Mouse (Mus musculus) hindbrain, embryonic 15.5 days (tissue): ENCODE measurements at regions not wholly inside any gene's neighbourhood (a gene's known extent, or its start where the extent isn't known, plus 50 kb on each side); places are given as distances from the start of the nearest gene placed in this dataset.

Source experiments
- ATAC-seq: fragments of 200-750 bp; cut with Nextera tagmentation; 2 replicates; pipeline ENCODE4 v1.8.0; 2017; ENCODE audit warnings: low read depth, moderate number of reproducible peaks, moderate TSS enrichment; ENCODE audit not compliant: low FRiP score
- H3K27ac ChIP-seq: fragments of 300-500 bp; sonication (generic); replicated peaks from 2 replicates; pipeline ENCODE4 v1.5.1; 2015; ENCODE audit warnings: mild to moderate bottlenecking, inconsistent platforms
- H3K27me3 ChIP-seq: fragments of 300-500 bp; sonication (generic); 2 replicates; pipeline ENCODE4 v1.6.1; 2015; ENCODE audit warnings: control low read depth, inconsistent platforms
- H3K36me3 ChIP-seq: fragments of 300-500 bp; sonication (generic); 2 replicates; pipeline ENCODE4 v1.6.1; 2015; ENCODE audit warnings: control low read depth, inconsistent platforms
- H3K4me1 ChIP-seq: fragments of 300-500 bp; sonication (generic); replicated peaks from 2 replicates; pipeline ENCODE4 v1.6.1; 2015; ENCODE audit warnings: control low read depth, inconsistent platforms
- H3K4me2 ChIP-seq: fragments of 300-500 bp; sonication (generic); 2 replicates; pipeline ENCODE4 v1.6.1; 2015; ENCODE audit warnings: moderate library complexity, mild to moderate bottlenecking, inconsistent platforms
- H3K4me3 ChIP-seq: fragments of 300-500 bp; sonication (generic); 2 replicates; pipeline ENCODE4 v1.5.1; 2015; ENCODE audit warnings: mild to moderate bottlenecking, inconsistent platforms
- H3K9ac ChIP-seq: fragments of 300-500 bp; sonication (generic); 2 replicates; pipeline ENCODE4 v1.6.1; 2015; ENCODE audit warnings: inconsistent platforms
- H3K9me3 ChIP-seq: fragments of 300-500 bp; sonication (generic); 2 replicates; pipeline ENCODE4 v1.6.1; 2016; ENCODE audit warnings: control low read depth, inconsistent platforms
- WGBS: fragments of 180-500 bp; shearing (Covaris S2); methylation state at CpG from one replicate; pipeline ENCODE4 v1.1.7; 2015; 5-methylcytosine and 5-hydroxymethylcytosine counted together

DNA sequence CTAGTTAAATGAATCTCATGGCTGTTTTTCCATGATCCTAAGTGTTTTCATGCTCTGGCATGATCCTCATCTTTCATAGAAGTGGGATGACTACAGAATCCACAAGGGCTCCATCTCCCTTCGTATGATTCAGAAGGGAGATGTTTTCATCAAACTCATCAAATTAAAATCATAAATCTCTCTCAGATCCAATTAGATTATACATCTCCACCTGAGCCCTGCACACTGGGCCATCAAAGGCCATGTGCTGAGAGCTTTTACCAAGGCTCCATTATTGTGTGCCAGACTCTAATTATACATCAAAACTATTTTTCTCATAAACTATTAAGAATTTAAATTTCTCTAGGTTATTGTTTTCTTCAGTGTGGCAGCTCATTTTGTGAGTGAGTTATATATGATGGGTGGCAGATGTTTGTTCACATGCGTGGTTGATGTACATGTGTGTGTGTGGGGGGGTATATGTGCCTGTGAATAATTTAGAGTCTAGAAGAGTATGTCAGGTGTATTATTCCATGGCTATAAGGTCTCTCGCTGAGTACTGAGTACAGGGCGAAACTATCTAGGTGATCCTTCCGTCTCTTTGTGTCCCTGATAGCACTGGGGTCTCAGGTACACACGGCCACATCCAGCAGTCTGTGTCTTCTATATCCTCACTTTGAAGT lies 278.4 kb downstream of the Fat4 start:
- ATAC-seq: peak; percentile 48; the same call in 1 of the 2 replicates
- no peak overlapping the region for H3K4me2 ChIP-seq
- H3K9me3 ChIP-seq: no peaks in the 10 kb centered on the region
- no peaks in the 10 kb centered on the region for H3K36me3 ChIP-seq
- no peak overlapping the region for H3K4me3 ChIP-seq
- 73% methylated on average over 6 of the region's 6 CpGs for WGBS
- no peak overlapping the region for H3K9ac ChIP-seq
- no peaks in the 10 kb centered on the region for H3K27me3 ChIP-seq
- H3K4me1 ChIP-seq: no peaks in the 10 kb centered on the region
- no peak overlapping the region for H3K27ac ChIP-seq

DNA sequence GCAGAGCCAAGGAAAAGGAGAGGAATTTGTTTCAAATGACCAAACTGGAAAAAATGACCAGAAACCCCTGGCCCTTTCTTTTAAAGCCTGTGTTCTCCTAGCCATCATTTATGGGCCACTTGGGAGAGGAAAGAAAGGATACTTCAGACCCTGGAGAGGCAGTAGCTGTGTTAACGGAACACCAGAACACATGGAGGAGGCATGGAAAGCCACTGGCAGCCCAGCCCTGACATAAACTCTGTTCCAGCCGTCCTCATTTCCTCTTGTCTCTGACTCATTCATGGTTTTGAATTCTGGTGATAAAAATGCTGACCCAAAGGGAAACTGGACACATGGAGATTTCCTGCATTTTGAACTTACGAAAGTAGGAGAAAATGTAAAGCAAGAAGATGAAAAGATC lies 295.9 kb downstream of the Fat4 start:
- Histone ChIP-seq H3K36me3 (no peaks in the 10 kb centered on the region), H3K27me3 (no peaks in the 10 kb centered on the region), H3K9ac (no peak overlapping the region), H3K4me1 (no peaks in the 10 kb centered on the region), H3K4me3 (no peak overlapping the region), H3K4me2 (no peak overlapping the region), H3K9me3 (0 out of 2 replicates have a peak, but pooled peaks cover 5% of the 10 kb centered on the region), H3K27ac (no peak overlapping the region)
- 83% methylated on average over 3 of the region's 3 CpGs for WGBS
- no peak for ATAC-seq

DNA sequence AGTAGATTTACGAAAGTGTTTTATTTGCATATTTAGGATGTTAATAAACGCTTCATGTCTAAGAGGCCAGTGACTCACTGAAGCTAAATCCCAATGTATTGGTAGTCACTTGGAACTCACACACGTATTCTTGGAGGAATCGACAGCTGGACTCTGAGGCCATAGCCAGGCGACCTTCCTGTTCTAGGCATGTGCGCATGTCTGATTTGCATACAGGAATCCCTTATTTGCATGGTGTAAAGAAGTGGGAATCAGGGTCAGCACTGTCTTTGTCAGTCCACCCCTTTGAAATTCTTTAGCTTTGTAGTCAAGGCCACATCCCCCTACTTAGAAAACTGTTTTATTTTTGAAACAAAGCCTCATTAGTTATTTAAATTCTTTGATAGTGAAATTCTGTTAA lies 308.4 kb downstream of the Fat4 start:
- no peaks in the 10 kb centered on the region for H3K36me3 ChIP-seq
- no peaks in the 10 kb centered on the region for H3K27me3 ChIP-seq
- no peaks in the 10 kb centered on the region for H3K9me3 ChIP-seq
- no peak for ATAC-seq
- no peak overlapping the region for H3K9ac ChIP-seq
- H3K27ac ChIP-seq: no peak overlapping the region
- no peak overlapping the region for H3K4me3 ChIP-seq
- H3K4me1 ChIP-seq: no peaks in the 10 kb centered on the region
- WGBS: 66% methylated on average over 6 of the region's 6 CpGs
- H3K4me2 ChIP-seq: no peak overlapping the region

DNA sequence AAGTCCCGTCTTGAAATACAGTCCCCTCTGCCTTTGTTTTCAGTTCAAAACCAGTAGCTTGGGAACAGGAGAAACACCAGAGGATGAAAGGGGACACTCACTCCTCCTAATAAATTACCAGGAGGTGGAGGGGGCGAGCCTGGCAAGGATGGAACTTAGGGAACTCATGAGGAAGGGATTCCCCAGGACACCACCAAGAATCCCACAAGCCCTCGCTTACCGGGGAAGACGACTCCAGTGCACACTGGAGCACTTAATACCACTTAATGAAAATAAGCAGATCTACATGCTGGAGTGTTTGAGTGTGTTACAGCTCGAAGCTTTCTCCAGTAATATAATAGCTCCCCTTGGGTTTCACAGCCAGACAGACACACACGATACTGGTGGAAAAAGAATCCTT lies 315.9 kb downstream of the Fat4 start:
- no peak overlapping the region for H3K4me3 ChIP-seq
- 63% methylated on average over 7 of the region's 7 CpGs for WGBS
- ATAC-seq: no peak
- H3K9me3 ChIP-seq: no peaks in the 10 kb centered on the region
- H3K36me3 ChIP-seq: no peaks in the 10 kb centered on the region
- no peak overlapping the region for H3K4me2 ChIP-seq
- H3K27ac ChIP-seq: no peak overlapping the region; the same call in 1 of the 2 replicates
- H3K4me1 ChIP-seq: no peaks in the 10 kb centered on the region
- no peaks in the 10 kb centered on the region for H3K27me3 ChIP-seq
- no peak overlapping the region for H3K9ac ChIP-seq

GRCm38 (mm10) chr3:39208651-39209050 lies 321.9 kb downstream of the Fat4 start:
- no peak overlapping the region for H3K9ac ChIP-seq
- no peak overlapping the region for H3K4me2 ChIP-seq
- no peaks in the 10 kb centered on the region for H3K27me3 ChIP-seq
- H3K27ac ChIP-seq: no peak overlapping the region
- no peaks in the 10 kb centered on the region for H3K4me1 ChIP-seq
- no peak for ATAC-seq
- H3K9me3 ChIP-seq: no peaks in the 10 kb centered on the region
- H3K36me3 ChIP-seq: no peaks in the 10 kb centered on the region
- 75% methylated on average over 1 of the region's 1 CpGs for WGBS
- no peak overlapping the region for H3K4me3 ChIP-seq

DNA sequence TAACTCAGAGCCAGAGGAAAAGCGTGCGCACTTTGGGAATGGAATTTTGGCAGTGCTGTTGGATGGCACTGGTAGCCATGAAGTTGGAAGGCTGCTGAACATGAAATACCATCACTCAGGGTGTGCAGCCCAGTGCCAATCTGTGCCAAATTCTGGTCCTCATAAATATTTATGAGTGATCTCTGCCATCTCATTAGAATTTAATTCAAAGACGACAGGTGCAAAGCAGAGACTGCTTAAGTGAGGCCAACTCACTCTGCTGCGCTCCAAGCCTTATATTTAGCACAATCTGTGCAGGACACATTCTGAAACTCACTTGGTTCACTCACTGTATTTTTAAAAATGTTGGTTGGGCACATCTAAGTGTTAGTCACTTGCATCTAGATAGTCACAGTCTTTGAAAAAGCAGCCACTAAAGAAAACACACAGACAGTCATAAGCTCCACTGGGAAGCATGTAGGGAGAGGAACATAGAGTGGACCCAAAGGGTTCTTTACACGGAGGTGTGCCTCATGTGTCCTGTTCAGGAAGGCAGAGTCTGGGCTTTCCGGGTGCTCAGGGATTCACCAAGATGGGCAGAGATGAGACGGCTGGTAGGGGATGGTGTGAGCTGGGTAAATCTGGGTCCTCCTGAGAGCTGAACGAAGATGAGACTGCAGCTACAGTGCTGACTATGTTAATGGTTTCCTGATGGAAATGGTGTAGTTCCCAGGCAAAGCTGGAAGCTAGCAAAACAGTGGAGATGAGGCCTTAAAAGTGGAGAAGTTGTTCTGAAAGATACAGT lies 322.8 kb downstream of the Fat4 start:
- ATAC-seq: peak; percentile 88
- H3K4me1 ChIP-seq: no peaks in the 10 kb centered on the region
- WGBS: 60% methylated on average over 8 of the region's 8 CpGs
- H3K27ac ChIP-seq: peak overlapping the region; percentile 23; the same call in 1 of the 2 replicates
- H3K9me3 ChIP-seq: no peaks in the 10 kb centered on the region
- no peak overlapping the region for H3K4me3 ChIP-seq
- H3K27me3 ChIP-seq: no peaks in the 10 kb centered on the region
- no peaks in the 10 kb centered on the region for H3K36me3 ChIP-seq
- no peak overlapping the region for H3K4me2 ChIP-seq
- H3K9ac ChIP-seq: no peak overlapping the region

GRCm38 (mm10) chr3:39211670-39212069 lies 324.9 kb downstream of the Fat4 start:
- Histone ChIP-seq H3K4me1 (no peaks in the 10 kb centered on the region), H3K27me3 (no peaks in the 10 kb centered on the region), H3K9ac (no peak overlapping the region), H3K27ac (no peak overlapping the region), H3K4me3 (no peak overlapping the region), H3K9me3 (no peaks in the 10 kb centered on the region), H3K36me3 (no peaks in the 10 kb centered on the region), H3K4me2 (no peak overlapping the region)
- no peak for ATAC-seq
- WGBS: 70% methylated on average over 5 of the region's 5 CpGs

- WGBS: 24% methylated on average over 10 of the region's 10 CpGs
- no peaks in the 10 kb centered on the region for H3K27me3 ChIP-seq
- H3K9me3 ChIP-seq: no peaks in the 10 kb centered on the region
- no peak overlapping the region for H3K27ac ChIP-seq
- ATAC-seq: peak; percentile 73; the same call in 1 of the 2 replicates
- H3K9ac ChIP-seq: no peak overlapping the region
- H3K4me3 ChIP-seq: no peak overlapping the region
- 0 out of 2 replicates have a peak, but pooled peaks cover 5% of the 10 kb centered on the region for H3K4me1 ChIP-seq
- peak overlapping the region; percentile 20 for H3K4me2 ChIP-seq
- no peaks in the 10 kb centered on the region for H3K36me3 ChIP-seq
Measured at GRCm38 (mm10) chr3:39220011-39220706, 333.4 kb downstream of the Fat4 start.

GRCm38 (mm10) chr3:39220707-39221034 lies 333.9 kb downstream of the Fat4 start:
- H3K9me3 ChIP-seq: no peaks in the 10 kb centered on the region
- no peak overlapping the region for H3K27ac ChIP-seq
- no peak overlapping the region for H3K9ac ChIP-seq
- WGBS: 11% methylated on average over 2 of the region's 2 CpGs
- H3K4me3 ChIP-seq: no peak overlapping the region
- H3K36me3 ChIP-seq: no peaks in the 10 kb centered on the region
- ATAC-seq: no peak
- H3K4me1 ChIP-seq: 0 out of 2 replicates have a peak, but pooled peaks cover 5% of the 10 kb centered on the region
- H3K4me2 ChIP-seq: no peak overlapping the region
- H3K27me3 ChIP-seq: no peaks in the 10 kb centered on the region

GRCm38 (mm10) chr3:39222059-39222458 lies 335.3 kb downstream of the Fat4 start:
- no peak overlapping the region for H3K9ac ChIP-seq
- H3K27me3 ChIP-seq: no peaks in the 10 kb centered on the region
- 85% methylated on average over 4 of the region's 4 CpGs for WGBS
- H3K36me3 ChIP-seq: no peaks in the 10 kb centered on the region
- H3K9me3 ChIP-seq: no peaks in the 10 kb centered on the region
- H3K27ac ChIP-seq: no peak overlapping the region
- H3K4me3 ChIP-seq: no peak overlapping the region
- 0 out of 2 replicates have a peak, but pooled peaks cover 5% of the 10 kb centered on the region for H3K4me1 ChIP-seq
- no peak overlapping the region for H3K4me2 ChIP-seq
- ATAC-seq: no peak

DNA sequence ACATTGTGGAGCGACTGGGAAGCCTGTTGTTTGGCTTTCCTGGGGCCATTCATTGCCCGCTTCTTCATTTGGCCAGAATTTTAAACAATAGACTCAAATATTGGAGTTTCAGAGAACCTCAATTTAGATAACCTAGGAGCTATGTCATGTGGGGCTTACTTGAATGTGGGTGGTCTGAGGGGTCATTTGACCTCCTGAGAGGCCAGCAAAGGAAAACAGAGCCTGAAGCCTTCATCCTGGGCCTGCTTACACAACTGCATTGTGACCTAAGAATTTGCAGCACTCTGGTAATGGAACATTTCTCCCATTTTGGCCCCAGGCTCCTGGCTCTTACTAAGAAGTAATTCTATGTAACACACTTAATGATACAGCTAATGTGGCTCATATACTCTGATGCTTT lies 348.2 kb downstream of the Fat4 start:
- 77% methylated on average over 2 of the region's 2 CpGs for WGBS
- Histone ChIP-seq H3K36me3 (no peaks in the 10 kb centered on the region), H3K9me3 (no peaks in the 10 kb centered on the region), H3K4me3 (no peak overlapping the region), H3K27me3 (no peaks in the 10 kb centered on the region), H3K4me1 (no peaks in the 10 kb centered on the region), H3K27ac (no peak overlapping the region), H3K9ac (no peak overlapping the region), H3K4me2 (no peak overlapping the region)
- no peak for ATAC-seq

GRCm38 (mm10) chr3:39248712-39249111 lies 362.0 kb downstream of the Fat4 start:
- Histone ChIP-seq H3K4me3 (no peak overlapping the region), H3K4me1 (no peaks in the 10 kb centered on the region), H3K4me2 (no peak overlapping the region), H3K9ac (no peak overlapping the region), H3K36me3 (no peaks in the 10 kb centered on the region), H3K27ac (no peak overlapping the region), H3K9me3 (no peaks in the 10 kb centered on the region), H3K27me3 (no peaks in the 10 kb centered on the region)
- 80% methylated on average over 4 of the region's 4 CpGs for WGBS
- no peak for ATAC-seq
